ENCODE assay signal across 8 mouse cellular contexts in the genomic region with DNA sequence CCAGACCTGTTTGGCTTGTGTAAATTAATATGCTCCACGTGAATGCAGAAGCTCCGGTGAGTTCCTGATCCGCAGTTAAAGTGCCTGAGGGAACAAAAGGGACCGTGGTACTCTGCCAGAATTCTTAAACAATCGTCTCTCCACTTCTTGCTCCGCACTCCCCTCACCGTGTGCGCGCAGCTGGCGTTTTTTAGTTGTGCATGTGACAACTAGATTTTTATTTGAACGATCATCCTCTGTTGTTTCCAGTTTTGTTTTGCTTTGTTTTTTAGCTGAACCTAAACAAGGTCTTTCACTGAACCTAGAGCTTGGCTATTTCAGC. TPM values are rescaled to one million over a fixed set of nuclear protein-coding genes. Genes with fewer than 3 reads are reported as not detected.
DNase-seq lines count a peak whose midpoint lies in the region; ATAC-seq and TF ChIP-seq lines count a peak whose summit lies in the region.

No protein-coding gene starts in this region.

- H3K4me2 ChIP-seq in heart, embryonic 11.5 days, result peak overlapping the region; percentile 70
- peak overlapping the region; percentile 63 for H3K4me2 ChIP-seq in hindbrain, embryonic 15.5 days
- H3K4me2 ChIP-seq in midbrain, embryonic 13.5 days (replicated peaks), result peak overlapping the region; percentile 61

- H3K4me3 ChIP-seq in heart, embryonic 11.5 days (ENCODE audit: low read depth, low read length), result no peak overlapping the region
- no peak overlapping the region for H3K4me3 ChIP-seq in MEL (ENCODE audit: control insufficient read depth in 1 of 2, insufficient read depth in 1 of 2, low read depth in 2 of 2, low read length in 2 of 2)
- H3K4me3 ChIP-seq in hindbrain, embryonic 15.5 days, result peak overlapping the region; percentile 42
- H3K4me3 ChIP-seq in midbrain, embryonic 13.5 days (replicated peaks), result peak overlapping the region; percentile 45

- no peaks in the 10 kb centered on the region for H3K36me3 ChIP-seq in heart, embryonic 11.5 days (ENCODE audit: control insufficient read depth, insufficient read depth, low read length)
- peaks cover 0 to 3% of the 10 kb centered on the region in 2 experiments; a peak in 2 of 4 replicates for H3K36me3 ChIP-seq in MEL (ENCODE audit: control insufficient read depth in 1 of 2, insufficient read depth in 2 of 2, low read length in 2 of 2)
- no peaks in the 10 kb centered on the region for H3K36me3 ChIP-seq in hindbrain, embryonic 15.5 days
- H3K36me3 ChIP-seq in midbrain, embryonic 13.5 days, result no peaks in the 10 kb centered on the region

- intact Hi-C loops in gastrocnemius, postnatal 36 days (cut with DNase I), result no loop called here

- no peaks in the 10 kb centered on the region for H3K27me3 ChIP-seq in heart, embryonic 11.5 days (ENCODE audit: control insufficient read depth, insufficient read depth, low read length)
- no peaks in the 10 kb centered on the region for H3K27me3 ChIP-seq in MEL (ENCODE audit: control insufficient read depth in 1 of 2, insufficient read depth in 2 of 2, low read length in 2 of 2)
- H3K27me3 ChIP-seq in hindbrain, embryonic 15.5 days, result no peaks in the 10 kb centered on the region
- no peaks in the 10 kb centered on the region for H3K27me3 ChIP-seq in midbrain, embryonic 13.5 days

- H3K4me1 ChIP-seq in heart, embryonic 11.5 days (ENCODE audit: control insufficient read depth, insufficient read depth, low read length), result no peaks in the 10 kb centered on the region
- H3K4me1 ChIP-seq in MEL (ENCODE audit: control insufficient read depth in 1 of 2, insufficient read depth in 2 of 2, low read length in 2 of 2), result 0 out of 4 replicates have a peak, but pooled peaks cover 0 to 10% of the 10 kb centered on the region in 2 experiments
- H3K4me1 ChIP-seq in hindbrain, embryonic 15.5 days (replicated peaks), result peaks cover 22% of the 10 kb centered on the region
- peaks cover 29% of the 10 kb centered on the region for H3K4me1 ChIP-seq in midbrain, embryonic 13.5 days (replicated peaks)

- peaks cover 3% of the 10 kb centered on the region; the same call in 1 of the 2 replicates for H3K79me2 ChIP-seq in MEL (ENCODE audit: control insufficient read depth, insufficient read depth, low read length, poor library complexity)

- H3K9ac ChIP-seq in heart, embryonic 11.5 days (ENCODE audit: low read depth, low read length), result peak overlapping the region; percentile 4; the same call in 1 of the 2 replicates
- no peak overlapping the region for H3K9ac ChIP-seq in MEL (ENCODE audit: control insufficient read depth, low read depth, low read length, poor library complexity, severe bottlenecking)
- peak overlapping the region; percentile 43 for H3K9ac ChIP-seq in hindbrain, embryonic 15.5 days
- H3K9ac ChIP-seq in midbrain, embryonic 13.5 days (replicated peaks), result peak overlapping the region; percentile 65; the same call in 1 of the 2 replicates

- 0 out of 2 replicates have a peak overlapping the region, but pooled peaks have one; percentile 58 for H3K27ac ChIP-seq in heart, embryonic 11.5 days (ENCODE audit: low read depth, low read length)
- H3K27ac ChIP-seq in MEL (ENCODE audit: control insufficient read depth, low read depth, low read length), result peak overlapping the region; percentile 13
- peak overlapping the region; percentile 88 for H3K27ac ChIP-seq in hindbrain, embryonic 15.5 days (replicated peaks)
- H3K27ac ChIP-seq in midbrain, embryonic 13.5 days, result peak overlapping the region; percentile 89

- no peak for TF ChIP-seq EP300 in MEL (IDR thresholded peaks at IDR 0.05; ENCODE audit: low read depth in 1 of 2, low read length in 2 of 2)

- TF ChIP-seq POLR2A in MEL (IDR thresholded peaks at IDR 0.05; ENCODE audit: control insufficient read depth in 1 of 2, insufficient read depth in 1 of 2, low read depth in 1 of 2, low read length in 2 of 2, poor library complexity in 1 of 2), result no peak

- TF ChIP-seq RAD21 in MEL (IDR thresholded peaks at IDR 0.05; ENCODE audit: low read depth, low read length), result no peak

- ATAC-seq in heart, embryonic 11.5 days (replicated peaks; ENCODE audit: insufficient number of reproducible peaks, low FRiP score, low TSS enrichment), result no peak
- ATAC-seq in hindbrain, embryonic 15.5 days (ENCODE audit: low FRiP score, low read depth), result no peak
- ATAC-seq in midbrain, embryonic 13.5 days, result no peak
- no peak for ATAC-seq in CD4-positive, CD25-positive, alpha-beta regulatory T cell, adult 4 months
- ATAC-seq in inflammation-experienced regulatory T-cells, adult 6 months, result no peak

- WGBS in heart, embryonic 11.5 days (ENCODE audit: insufficient replicate concordance), result 41% methylated on average over 11 of the region's 11 CpGs
- WGBS in hindbrain, embryonic 15.5 days, result 19% methylated on average over 11 of the region's 11 CpGs
- WGBS in midbrain, embryonic 13.5 days, result 25% methylated on average over 11 of the region's 11 CpGs

- TF ChIP-seq CTCF in MEL (IDR thresholded peaks at IDR 0.05 in 2 of 3, conservative IDR thresholded peaks at IDR 0.05 in 1 of 3; ENCODE audit: control insufficient read depth in 1 of 3, insufficient read depth in 1 of 3, low read depth in 2 of 3, low read length in 3 of 3, poor library complexity in 1 of 3, severe bottlenecking in 1 of 3), result no peak

- H3K9me3 ChIP-seq in heart, embryonic 11.5 days (replicated peaks; ENCODE audit: control insufficient read depth, low read length), result no peaks in the 10 kb centered on the region
- H3K9me3 ChIP-seq in MEL (replicated peaks; ENCODE audit: insufficient read depth, low read length), result no peaks in the 10 kb centered on the region
- no peaks in the 10 kb centered on the region for H3K9me3 ChIP-seq in hindbrain, embryonic 15.5 days
- H3K9me3 ChIP-seq in midbrain, embryonic 13.5 days, result no peaks in the 10 kb centered on the region

- no peak for DNase-seq in heart, adult 8-10 months (ENCODE audit: low spot score)
- DNase-seq in MEL (ENCODE audit: low read depth, low spot score), result no peak
- DNase-seq in gastrocnemius, postnatal 36 days, result no peak

TF ChIP-seq in MEL, 35 proteins besides CTCF, POLR2A, EP300 and RAD21 (continues in another document):
- TF ChIP-seq ELF1 (IDR thresholded peaks at IDR 0.05; ENCODE audit: low read depth, low read length) (no peak), TBP (IDR thresholded peaks at IDR 0.05; ENCODE audit: low read depth, low read length) (peak; percentile 60; the same call in 1 of the 2 replicates)

RNA-seq across cellular contexts. Expression of a gene that starts 28.3 kb away (rescaled TPM):
- 20.2 and 20.9 TPM in 2 replicates for polyA plus RNA-seq in heart, embryonic 11.5 days (2014; fragmentation: Nextera tagmentation; extraction: Ambion mirVana)
- 10 to 100 TPM in 3 of 4 experiments, 1 to 10 TPM in 1; 9.5 to 12.4 (median 12.2) TPM for total RNA-seq in heart, adult 8-10 months (2022)
- total RNA-seq in MEL (2012; rRNA removed), result 10.4 and 10.7 TPM in 2 replicates
- polyA plus RNA-seq in MEL (2012; ENCODE audit: insufficient read depth in 1 of 2, insufficient read length in 2 of 2, low read depth in 1 of 2, low replicate concordance in 2 of 2, missing spikeins in 1 of 2), result 10 to 100 TPM in 1 of 2 experiments, not detected in 1; 15.5 TPM
- polyA plus RNA-seq in hindbrain, embryonic 15.5 days (2015; fragmentation: Nextera tagmentation; extraction: Ambion mirVana), result 8.6 and 9.5 TPM in 2 replicates
- polyA plus RNA-seq in midbrain, embryonic 13.5 days (2015; fragmentation: Nextera tagmentation; extraction: Ambion mirVana), result 8.7 and 10.2 TPM in 2 replicates
- total RNA-seq in gastrocnemius, postnatal 36 days (2021), result 10 to 100 TPM; 16.6 to 18.9 TPM
- 1 to 10 TPM; 3.8 to 4.1 TPM for polyA plus RNA-seq in CD4-positive, CD25-positive, alpha-beta regulatory T cell, adult 4 months (2017; shearing (Covaris generic))
- polyA plus RNA-seq in inflammation-experienced regulatory T-cells, adult 6 months (2017; shearing (Covaris generic)), result 1 to 10 TPM; 3.4 to 4.2 (median 4.1) TPM

RNA-seq across cellular contexts. Expression of a gene that starts 28.4 kb away (rescaled TPM):
- polyA plus RNA-seq in heart, embryonic 11.5 days (2014; fragmentation: Nextera tagmentation; extraction: Ambion mirVana), result 0.41 and 0.74 TPM in 2 replicates
- not detected for total RNA-seq in heart, adult 8-10 months (2022)
- not detected in 2 replicates for total RNA-seq in MEL (2012; rRNA removed)
- polyA plus RNA-seq in MEL (2012; ENCODE audit: insufficient read depth in 1 of 2, insufficient read length in 2 of 2, low read depth in 1 of 2, low replicate concordance in 2 of 2, missing spikeins in 1 of 2), result under 1 TPM in 1 of 2 experiments, not detected in 1; 0.06 TPM
- 34.7 and 35.8 TPM in 2 replicates for polyA plus RNA-seq in hindbrain, embryonic 15.5 days (2015; fragmentation: Nextera tagmentation; extraction: Ambion mirVana)
- polyA plus RNA-seq in midbrain, embryonic 13.5 days (2015; fragmentation: Nextera tagmentation; extraction: Ambion mirVana), result 36.1 and 39.7 TPM in 2 replicates
- total RNA-seq in gastrocnemius, postnatal 36 days (2021), result not detected
- polyA plus RNA-seq in CD4-positive, CD25-positive, alpha-beta regulatory T cell, adult 4 months (2017; shearing (Covaris generic)), result under 1 TPM in 1 of 2 experiments, not detected in 1; 0.17 TPM
- not detected for polyA plus RNA-seq in inflammation-experienced regulatory T-cells, adult 6 months (2017; shearing (Covaris generic))

RNA-seq across cellular contexts. Expression of a gene that starts 43.7 kb away (rescaled TPM):
- 4.8 and 4.9 TPM in 2 replicates for polyA plus RNA-seq in heart, embryonic 11.5 days (2014; fragmentation: Nextera tagmentation; extraction: Ambion mirVana)
- total RNA-seq in heart, adult 8-10 months (2022), result 10 to 100 TPM; 33.3 to 40.4 (median 37.5) TPM
- total RNA-seq in MEL (2012; rRNA removed), result not detected in 2 replicates
- not detected for polyA plus RNA-seq in MEL (2012; ENCODE audit: insufficient read depth in 1 of 2, insufficient read length in 2 of 2, low read depth in 1 of 2, low replicate concordance in 2 of 2, missing spikeins in 1 of 2)
- polyA plus RNA-seq in hindbrain, embryonic 15.5 days (2015; fragmentation: Nextera tagmentation; extraction: Ambion mirVana), result 2.7 and 3.1 TPM in 2 replicates
- polyA plus RNA-seq in midbrain, embryonic 13.5 days (2015; fragmentation: Nextera tagmentation; extraction: Ambion mirVana), result 1.4 and 1.8 TPM in 2 replicates
- 10 to 100 TPM; 38.1 to 52.4 TPM for total RNA-seq in gastrocnemius, postnatal 36 days (2021)
- under 1 TPM in 1 of 2 experiments, not detected in 1; 0.13 TPM for polyA plus RNA-seq in CD4-positive, CD25-positive, alpha-beta regulatory T cell, adult 4 months (2017; shearing (Covaris generic))
- polyA plus RNA-seq in inflammation-experienced regulatory T-cells, adult 6 months (2017; shearing (Covaris generic)), result under 1 TPM in 1 of 3 experiments, not detected in 2; 0.47 TPM

RNA-seq across cellular contexts. Expression of a gene that starts 51.4 kb away (rescaled TPM):
- 23.7 and 24.5 TPM in 2 replicates for polyA plus RNA-seq in heart, embryonic 11.5 days (2014; fragmentation: Nextera tagmentation; extraction: Ambion mirVana)
- total RNA-seq in heart, adult 8-10 months (2022), result 10 to 100 TPM; 17.7 to 19.4 (median 19.3) TPM
- 47.2 and 50.6 TPM in 2 replicates for total RNA-seq in MEL (2012; rRNA removed)
- polyA plus RNA-seq in MEL (2012; ENCODE audit: insufficient read depth in 1 of 2, insufficient read length in 2 of 2, low read depth in 1 of 2, low replicate concordance in 2 of 2, missing spikeins in 1 of 2), result 10 to 100 TPM in 1 of 2 experiments, not detected in 1; 32.7 TPM
- 15.7 and 17.1 TPM in 2 replicates for polyA plus RNA-seq in hindbrain, embryonic 15.5 days (2015; fragmentation: Nextera tagmentation; extraction: Ambion mirVana)
- 28.7 and 29.1 TPM in 2 replicates for polyA plus RNA-seq in midbrain, embryonic 13.5 days (2015; fragmentation: Nextera tagmentation; extraction: Ambion mirVana)
- 10 to 100 TPM; 15.4 to 19.8 TPM for total RNA-seq in gastrocnemius, postnatal 36 days (2021)
- 10 to 100 TPM; 24.6 to 26.7 TPM for polyA plus RNA-seq in CD4-positive, CD25-positive, alpha-beta regulatory T cell, adult 4 months (2017; shearing (Covaris generic))
- polyA plus RNA-seq in inflammation-experienced regulatory T-cells, adult 6 months (2017; shearing (Covaris generic)), result 10 to 100 TPM; 23.7 to 29.9 (median 26.1) TPM

Comparison
In these comparisons a context has a peak if more than half of its experiments do, and no peak if none do; other contexts are left out.
1. H3K27ac ChIP-seq: peak in every context shown above with its lines; median percentile 89 in midbrain, embryonic 13.5 days; 88 in hindbrain, embryonic 15.5 days; 58 in heart, embryonic 11.5 days; 13 in MEL.
2. H3K4me3 ChIP-seq: peak in hindbrain, embryonic 15.5 days (single experiment) and midbrain, embryonic 13.5 days (single experiment); none in heart, embryonic 11.5 days (single experiment) and MEL (0 of 2).
3. RNA of a gene that starts 28.4 kb away (polyA plus RNA-seq): 36.1 to 39.7 TPM in midbrain, embryonic 13.5 days and 34.7 to 35.8 TPM in hindbrain, embryonic 15.5 days; 0.41 to 0.74 TPM in heart, embryonic 11.5 days, 0.17 TPM in CD4-positive, CD25-positive, alpha-beta regulatory T cell, adult 4 months, 0.06 TPM in MEL and not detected in inflammation-experienced regulatory T-cells, adult 6 months; every median in the first group is over 10 times any median in the second.
4. Peak in every context shown above with its lines, with median percentiles within 50 percentile points of each other: H3K4me2 ChIP-seq.